Mouse (Mus musculus): ENCODE results near the gene Slc6a11.

DNA sequence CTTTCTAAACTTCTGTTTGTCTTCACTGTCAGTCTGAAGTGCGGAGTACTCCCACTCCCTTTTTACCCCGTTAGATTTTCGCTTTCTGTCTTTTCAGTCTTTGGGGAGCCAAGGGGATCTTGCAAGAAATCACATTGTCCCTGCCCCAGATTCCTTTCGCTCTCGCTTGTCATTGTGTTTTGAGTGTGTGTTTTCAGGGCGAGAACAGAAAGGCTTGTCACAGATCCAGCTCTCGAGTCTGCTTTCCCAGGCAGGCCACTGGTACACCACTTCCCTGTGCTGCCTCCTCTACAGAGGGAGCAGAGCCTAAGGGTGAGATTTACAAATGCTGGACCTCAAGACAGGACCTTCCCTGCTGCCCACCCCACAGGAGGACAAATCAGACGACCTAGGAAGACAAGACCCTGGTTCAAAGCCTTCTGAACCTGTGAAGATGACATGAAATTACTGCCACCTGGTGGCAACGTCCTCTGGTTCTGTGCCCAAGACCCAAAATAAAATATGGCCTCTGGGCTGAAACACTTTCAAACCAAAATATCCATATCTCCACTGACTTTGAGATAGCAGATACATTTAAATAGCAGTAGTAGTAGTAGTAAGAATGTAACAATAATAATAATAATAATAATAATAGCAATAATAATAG is 68.3 kb downstream of the Slc6a11 start:
- peak; percentile 22 for TF ChIP-seq CTCF (conservative IDR thresholded peaks at IDR 0.05; ENCODE audit: low read length)
- no peak for TF ChIP-seq POU5F1 (IDR thresholded peaks at IDR 0.05; ENCODE audit: borderline replicate concordance, low read length)
- no peak for TF ChIP-seq NANOG (IDR thresholded peaks at IDR 0.05; ENCODE audit: borderline replicate concordance, low read length)
